Mouse (Mus musculus) ovary, postnatal 36 days (tissue): ENCODE data around the gene Eif4a1.

Experiments used
- DNase-seq: peaks from one replicate; pipeline ENCODE4 v3.0.0; 2022; ENCODE audit warnings: low spot score, mixed read lengths

Gene Eif4a1

DNA sequence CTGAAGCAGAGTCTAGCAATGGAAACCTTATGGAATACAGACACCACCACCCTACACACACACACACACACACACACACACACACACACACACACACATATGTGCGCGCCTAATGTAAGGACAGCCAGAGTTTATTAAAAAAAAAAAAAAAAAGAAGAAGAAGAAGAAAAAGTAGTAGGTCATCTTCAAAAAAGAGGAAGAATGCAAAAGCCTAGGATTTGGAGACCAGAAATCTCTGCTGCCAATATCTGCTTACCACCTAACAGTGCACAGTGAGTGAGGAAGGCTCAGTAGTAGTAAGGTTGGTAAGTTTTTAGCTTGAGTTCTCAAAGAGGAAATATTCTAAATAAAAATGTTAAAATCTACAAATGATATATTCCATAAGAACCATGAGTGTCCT lies 6.9 kb upstream of the Eif4a1 start:
- DNase-seq, result no peak

DNA sequence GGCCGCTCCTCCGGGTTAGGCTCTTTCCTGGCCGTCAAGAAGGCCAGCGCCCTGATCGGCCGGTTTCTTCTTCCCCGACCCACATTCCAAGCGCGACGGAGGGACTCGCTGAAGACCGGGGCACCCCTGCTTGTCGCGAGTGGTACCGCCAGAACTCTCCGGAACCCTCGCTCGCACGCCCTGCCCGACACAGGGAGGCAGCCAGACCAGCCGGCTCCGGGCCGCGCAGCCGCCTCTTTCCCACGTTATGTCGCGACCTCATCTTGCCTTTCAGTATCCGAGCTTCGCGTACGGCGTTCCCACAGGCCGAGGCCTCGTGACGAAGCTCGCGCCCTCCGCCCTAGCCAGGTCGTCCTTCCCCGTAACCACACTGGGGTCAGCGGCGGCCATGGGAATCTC lies 498 bp downstream of the Eif4a1 start:
- DNase-seq, result no peak

DNA sequence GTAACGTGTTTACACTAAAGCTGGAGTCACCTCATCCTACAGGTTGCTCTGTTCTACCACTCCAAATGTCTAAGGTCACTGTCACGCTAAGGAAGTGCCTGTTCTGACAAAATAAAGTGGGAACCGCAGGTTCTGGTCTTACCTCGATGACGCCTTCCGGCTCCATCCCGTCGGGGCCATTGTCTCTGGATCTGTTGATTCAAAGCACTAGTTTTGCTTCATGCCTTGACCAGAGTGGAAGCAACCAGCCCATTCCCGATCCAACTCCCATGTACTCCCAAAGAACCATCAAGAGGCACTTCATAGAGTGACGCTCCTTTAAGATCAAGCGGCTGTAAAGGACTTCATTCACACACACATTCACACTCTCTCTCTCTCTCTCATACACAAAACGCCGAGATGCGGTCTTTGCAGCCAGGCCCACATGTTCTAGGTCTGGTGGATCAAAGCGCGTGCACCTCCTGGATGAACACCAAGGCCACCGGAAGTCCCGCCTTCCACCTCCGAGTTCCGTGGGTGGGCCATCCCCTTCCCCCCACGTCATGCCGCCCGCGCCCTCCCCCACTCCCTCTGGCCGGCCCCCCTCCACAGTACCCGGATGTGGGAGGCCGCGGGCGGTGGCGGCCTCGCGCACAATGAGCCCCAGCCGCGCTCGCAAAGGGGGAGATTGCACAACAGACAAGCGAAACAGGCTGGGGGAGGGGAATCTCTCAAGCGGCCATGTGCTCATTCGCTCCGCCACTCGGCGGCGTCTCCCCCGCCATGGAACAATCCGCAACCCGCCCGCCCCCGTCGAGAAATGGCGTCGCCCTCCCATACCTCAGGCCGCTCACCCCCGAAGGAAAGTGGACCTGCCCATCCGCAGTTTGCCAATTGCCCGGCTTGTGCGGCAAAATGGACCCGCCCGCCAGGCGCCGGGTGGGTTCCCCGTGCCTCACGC lies 1.2 kb downstream of the Eif4a1 start:
- peak; percentile 93 for DNase-seq

DNA sequence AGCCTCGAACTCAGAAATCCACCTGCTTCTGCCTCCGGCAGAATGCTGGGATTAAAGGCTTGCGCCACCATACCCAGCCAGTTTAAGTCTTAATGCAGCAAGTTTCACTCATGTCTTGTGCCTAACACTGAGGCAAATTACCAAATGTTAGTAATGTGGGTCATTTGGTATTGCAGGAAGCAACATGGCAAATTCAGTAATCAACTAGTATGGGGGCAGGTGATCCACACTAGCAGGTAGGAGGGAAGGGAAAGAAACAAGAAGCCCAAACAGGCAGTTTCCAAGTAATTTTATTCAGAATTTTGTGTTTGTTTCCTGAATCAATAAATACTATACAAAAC lies 5.6 kb downstream of the Eif4a1 start:
- DNase-seq, result no peak

DNA sequence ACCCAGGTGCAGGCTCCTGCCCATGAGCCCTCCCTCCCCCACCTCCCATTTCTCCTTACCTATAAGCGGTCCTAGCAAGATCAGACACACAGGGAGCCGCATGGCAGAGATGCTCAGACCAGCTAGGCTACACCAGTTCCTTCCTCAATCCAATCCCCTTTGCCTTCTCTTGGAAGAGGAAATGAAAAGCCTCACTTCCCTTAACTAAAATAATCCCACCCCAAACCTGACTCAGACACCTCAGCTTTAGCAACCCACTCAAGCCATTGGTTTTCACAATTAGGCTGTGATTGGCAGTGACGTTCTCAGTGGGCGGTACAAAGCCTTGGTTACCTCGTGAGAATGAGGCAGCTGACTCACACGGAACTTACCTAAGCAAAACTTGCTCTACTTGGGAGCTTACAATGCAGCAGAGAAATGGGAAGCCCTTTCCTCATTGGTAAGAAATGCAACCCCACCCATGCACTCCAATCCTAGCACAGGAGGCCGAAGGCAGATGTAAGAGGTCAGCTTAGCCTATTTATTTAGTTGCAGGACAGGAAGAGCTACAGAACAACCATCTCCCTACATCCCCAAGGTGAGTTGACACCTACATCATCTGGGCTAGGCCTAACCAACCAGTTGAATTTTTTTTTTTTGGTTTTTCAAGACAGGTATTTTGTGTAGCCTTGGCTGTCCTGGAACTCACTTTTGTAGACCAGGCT lies 6.1 kb downstream of the Eif4a1 start, which contains the start of gene Cd68:
Gene Cd68, minus strand, starts transcription at position 193 of the 704 bp plus-strand sequence.
- DNase-seq, result peak; percentile 20

DNA sequence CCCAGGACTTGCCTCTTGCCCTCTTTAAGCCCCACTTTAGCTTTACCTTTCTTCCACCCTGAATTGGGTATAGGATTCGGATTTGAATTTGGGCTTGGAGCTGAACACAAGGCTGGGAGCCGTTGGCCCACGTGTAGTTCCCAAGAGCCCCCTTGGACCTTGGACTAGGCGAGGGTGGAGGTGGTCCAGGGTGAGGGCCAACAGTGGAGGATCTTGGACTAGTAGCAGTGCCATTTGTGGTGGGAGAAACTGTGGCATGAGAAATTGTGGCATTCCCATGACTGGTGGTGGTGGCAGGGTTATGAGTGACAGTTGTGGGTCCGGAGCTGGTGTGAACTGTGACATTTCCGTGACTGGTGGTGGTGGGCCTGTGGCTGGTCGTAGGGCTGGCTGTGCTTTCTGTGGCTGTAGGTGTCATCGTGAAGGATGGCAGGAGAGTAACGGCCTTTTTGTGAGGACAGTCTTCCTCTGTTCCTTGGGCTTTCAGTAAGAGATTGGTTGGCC lies 6.7 kb downstream of the Eif4a1 start:
- no peak for DNase-seq

DNA sequence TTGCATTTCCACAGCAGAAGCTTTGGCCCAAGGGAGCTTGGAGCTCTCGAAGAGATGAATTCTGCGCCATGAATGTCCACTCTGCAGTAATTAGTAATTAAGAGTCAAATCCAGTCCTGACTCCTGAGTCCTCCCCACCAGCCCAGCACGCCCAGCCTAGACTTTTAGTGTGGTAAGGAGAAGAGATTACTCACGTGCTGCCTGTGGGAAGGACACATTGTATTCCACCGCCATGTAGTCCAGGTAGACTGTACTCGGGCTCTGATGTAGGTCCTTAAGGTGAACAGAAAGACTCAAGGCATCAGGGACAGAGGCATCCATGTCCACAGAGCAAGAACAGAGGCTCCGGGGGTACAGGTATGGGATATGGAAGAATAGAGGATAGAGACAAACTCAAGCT lies 7.4 kb downstream of the Eif4a1 start:
- no peak for DNase-seq

DNA sequence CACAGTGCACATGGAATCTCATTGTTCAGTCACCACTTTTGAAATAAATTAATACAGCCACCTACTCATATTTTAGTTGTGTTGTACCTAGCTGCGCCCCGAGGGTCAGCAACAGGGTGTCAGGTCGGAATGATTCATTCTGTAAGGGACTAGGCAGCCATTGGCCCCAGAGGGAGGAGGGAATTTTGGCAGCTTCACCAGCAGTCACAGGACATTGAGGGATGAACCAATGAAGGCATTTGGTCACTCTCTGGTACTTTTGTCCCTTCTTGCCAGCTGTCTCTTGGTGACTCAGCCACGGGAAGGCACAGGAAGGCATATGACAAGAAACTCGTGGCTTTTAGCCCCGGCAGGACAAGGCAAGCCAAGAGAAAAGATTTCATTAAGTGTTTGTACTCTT lies 8.4 kb downstream of the Eif4a1 start:
- no peak for DNase-seq

DNA sequence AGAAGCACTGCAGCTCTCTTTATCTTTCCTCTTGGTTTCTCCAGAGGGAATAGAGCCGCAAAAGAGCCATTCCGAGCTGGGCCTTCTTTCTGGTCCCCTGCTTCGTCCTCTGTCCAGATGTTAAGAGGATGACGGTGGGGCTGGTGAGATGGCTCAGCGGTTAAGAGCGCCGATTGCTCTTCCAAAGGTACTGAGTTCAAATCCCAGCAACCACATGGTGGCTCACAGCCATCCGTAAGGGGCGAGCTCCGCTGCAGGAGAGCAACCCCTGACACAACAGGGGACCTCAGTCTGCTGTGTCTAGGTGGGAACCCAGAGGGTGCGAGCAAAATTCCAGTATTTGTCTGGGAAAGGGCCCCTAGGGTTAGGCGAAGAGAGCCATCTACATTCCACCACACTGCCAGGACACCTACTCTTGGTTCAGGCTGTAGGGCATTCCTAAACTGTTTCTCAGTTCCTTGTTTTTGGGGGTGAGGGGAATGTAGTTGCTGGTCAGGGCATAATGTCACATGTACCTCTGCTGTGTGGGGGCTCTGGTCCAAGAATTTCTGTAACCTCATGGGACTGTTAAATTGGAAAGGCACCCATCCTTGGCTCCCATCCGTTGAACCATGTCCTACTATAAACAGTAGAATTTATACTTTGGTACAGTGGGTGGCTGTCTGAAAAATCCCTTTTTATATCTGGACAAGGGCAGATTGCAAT lies 9.1 kb downstream of the Eif4a1 start:
- peak; percentile 32 for DNase-seq

DNA sequence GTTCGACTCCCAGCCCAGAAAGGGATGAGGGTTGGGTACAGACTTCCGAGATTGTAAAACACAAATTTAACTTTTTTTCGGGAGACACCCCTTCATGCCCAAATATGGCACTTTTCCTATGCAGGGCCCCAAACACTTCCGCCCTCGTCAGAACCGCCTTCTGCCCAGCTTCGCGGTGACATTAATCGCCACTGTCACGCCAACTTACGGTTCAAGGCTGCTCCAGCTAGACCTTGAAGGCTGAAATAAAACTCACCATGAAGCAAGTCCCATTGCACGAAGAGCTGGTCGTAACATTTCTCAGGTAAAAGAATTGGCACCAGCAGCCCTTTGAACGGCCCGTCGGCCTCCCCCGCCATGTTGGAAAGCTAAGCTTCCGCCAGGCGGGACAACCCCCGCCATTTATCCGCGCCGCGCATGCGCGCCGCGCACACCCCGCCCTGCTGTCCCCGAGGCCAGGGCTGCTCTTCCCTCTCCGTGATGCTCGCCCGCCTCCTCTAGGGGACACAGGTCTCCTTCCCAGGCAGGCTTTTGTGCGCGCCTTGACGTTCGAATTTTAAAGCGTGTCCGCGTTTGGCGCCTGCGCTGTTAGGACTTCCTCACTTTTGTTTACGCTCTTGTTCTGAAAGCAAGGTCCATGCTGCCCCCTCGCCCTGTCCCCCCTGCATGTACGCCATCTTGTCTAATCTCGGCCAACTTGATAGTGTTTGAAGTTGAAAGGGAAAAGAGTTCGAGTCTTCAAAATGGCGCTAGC lies 9.8 kb downstream of the Eif4a1 start, which contains the start of gene Mpdu1:
Gene Mpdu1, minus strand, starts transcription at position 430 of the 754 bp plus-strand sequence.
- DNase-seq, result peak; percentile 94

DNA sequence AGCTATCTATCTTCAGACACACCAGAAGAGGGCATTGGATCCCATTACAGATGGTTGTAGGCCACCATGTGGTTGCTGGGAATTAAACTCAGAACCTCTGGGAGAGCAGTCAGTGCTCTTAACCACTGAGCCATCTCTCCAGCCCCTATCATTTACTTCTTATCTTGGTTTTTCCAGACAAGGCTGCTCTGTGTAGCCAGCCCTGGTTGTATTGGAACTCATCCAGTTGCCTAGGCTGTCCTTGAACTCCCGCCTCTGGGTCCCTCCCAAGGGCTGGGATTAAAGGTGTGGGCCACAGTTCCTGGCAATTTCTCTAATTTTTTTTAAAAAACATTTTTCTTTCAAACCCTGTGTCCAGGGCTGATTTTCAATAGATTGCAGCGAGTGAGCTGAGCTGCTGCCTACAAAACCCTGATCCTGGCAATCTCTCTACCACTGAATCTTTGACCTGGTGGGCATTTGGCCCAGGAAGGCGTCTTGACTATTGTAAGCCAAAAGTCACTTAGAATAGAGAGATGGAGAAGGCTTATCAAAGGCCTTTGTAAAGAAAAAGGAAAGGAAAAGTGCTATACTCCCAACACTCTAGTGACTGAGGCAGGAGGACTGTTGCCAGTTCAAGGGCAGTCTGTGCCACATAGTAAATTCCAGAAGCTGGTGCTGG lies 10.9 kb downstream of the Eif4a1 start:
- peak; percentile 62 for DNase-seq

DNA sequence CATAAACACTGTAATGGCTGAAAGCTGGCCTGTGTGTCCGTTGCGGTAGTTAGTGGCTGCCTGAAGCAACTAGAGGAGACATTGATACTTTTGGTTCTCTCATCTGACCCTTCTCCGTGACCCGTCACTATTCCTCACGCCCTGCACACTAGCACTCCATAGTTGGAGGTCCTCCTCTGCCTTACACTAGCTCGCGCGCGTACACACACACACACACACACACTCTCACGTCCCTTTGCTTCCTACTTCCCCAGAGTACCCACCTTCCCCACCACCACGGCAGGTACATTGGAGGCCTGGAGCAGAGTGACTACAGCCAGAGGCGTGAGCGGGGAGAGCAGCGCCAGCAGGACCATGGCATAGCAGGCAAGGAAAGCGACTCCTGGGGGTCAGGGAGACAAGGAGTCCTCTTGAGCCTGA lies 14.8 kb downstream of the Eif4a1 start:
- DNase-seq, result no peak

DNA sequence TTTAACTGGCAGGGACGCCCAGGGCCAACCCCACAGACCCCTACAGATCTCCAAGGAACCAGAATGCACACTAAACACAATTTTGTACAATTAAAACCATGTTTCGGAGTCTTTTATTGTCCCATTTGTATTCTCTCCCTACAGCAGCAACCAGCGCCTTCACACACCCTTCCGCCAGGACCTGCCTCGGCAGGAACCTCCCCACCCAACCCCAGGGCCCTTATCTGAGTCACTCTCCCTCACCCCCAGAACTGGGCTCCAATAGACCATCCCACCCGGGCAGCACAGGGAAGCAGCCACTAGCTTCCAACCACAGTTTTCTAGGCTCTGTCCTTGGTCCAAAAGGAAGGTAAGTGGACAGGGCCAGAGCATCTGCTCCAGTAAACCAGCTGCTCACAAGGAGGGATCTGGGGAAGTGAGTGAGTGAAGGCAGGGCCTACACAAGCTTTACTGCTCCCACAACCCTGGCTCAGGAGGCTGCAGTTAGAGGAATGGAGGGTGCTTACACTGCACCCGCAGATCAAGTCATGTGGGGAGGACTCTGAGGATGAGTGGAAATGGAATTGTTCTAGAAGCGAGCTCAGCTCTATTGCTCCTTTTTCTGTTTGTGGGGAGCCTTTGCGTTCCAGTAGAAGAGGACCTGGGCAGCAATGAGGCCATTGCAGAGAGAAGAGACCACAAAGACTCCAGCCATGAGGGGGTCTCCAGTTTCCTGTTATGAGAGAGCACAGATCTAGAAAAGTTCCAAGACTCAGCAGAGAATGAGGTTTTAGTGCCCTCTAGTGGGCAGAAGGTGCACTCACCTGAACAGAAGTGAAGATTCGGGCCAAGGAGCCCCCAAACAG lies 15.4 kb downstream of the Eif4a1 start:
- peak; percentile 23 for DNase-seq

DNA sequence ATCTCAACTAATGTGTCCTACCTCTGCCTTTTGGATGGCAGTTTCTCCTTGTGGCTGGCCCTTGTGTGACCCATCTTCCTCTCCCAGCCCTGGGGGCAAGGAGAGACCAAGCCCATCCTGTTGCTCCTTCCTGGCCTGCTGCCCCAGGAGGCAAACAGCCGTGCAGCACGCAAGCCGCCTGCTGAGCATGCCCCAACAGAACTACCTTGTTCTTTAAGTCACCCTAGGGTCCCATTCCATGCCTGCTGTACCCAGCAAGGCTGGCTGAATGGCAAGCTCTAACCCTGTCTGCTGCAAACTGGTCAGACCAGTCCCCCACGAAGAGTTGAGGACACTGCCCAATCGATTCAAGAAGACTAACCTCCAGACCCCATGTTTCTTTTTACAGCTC lies 16.2 kb downstream of the Eif4a1 start:
- DNase-seq, result no peak

DNA sequence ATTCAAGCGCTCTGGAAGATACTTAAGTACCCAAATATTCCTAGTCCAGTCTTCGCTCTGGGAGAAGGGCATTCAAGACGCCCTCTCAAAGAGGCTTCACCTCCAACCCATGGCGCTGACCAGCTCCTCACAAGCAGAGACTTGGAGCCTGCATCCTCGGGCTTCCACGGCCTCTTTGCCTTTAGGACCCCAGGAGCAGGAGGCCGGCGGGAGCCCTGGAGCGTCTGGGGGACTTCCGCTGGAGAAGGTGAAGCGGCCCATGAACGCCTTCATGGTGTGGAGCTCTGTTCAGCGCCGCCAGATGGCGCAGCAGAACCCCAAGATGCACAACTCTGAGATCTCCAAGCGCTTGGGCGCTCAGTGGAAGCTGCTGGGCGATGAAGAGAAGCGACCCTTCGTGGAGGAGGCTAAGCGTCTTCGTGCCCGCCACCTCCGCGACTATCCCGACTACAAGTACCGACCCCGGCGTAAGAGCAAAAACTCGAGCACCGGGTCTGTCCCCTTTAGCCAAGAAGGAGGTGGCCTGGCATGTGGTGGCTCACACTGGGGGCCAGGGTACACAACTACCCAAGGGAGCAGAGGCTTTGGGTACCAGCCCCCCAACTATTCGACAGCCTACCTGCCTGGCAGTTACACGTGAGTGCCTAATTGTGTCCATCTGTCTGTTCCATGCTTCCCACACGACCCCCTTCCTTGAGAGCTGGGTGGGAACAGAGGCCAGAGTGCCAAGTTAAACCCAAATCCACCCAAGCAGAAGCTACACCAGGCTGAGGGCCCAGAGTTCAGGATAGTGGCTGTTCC lies 16.8 kb downstream of the Eif4a1 start, which contains the start of gene Sox15:
Gene Sox15, plus strand, starts transcription at position 51 of the 801 bp plus-strand sequence.
- peak; percentile 72 for DNase-seq

DNA sequence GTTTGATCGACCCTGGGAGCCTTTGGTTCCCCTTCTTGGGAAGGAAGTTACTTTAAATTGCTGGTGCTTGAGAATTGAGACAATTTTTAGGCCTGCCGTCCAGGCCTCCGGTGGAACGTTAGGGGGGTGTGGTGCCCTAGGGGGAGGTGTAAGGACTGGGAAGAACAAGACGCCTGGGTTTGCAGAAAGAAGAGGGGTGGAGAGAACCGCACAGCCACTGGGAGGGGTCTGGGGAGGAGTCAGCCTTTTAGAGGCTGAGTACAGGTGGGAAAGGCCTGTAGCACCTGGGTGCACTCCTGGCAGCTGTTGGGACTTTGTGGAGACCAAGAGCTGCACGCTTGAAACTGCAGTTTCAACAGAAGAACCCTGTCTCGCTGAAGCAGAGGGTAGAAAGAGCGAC lies 17.5 kb downstream of the Eif4a1 start:
- DNase-seq, result peak; percentile 19

DNA sequence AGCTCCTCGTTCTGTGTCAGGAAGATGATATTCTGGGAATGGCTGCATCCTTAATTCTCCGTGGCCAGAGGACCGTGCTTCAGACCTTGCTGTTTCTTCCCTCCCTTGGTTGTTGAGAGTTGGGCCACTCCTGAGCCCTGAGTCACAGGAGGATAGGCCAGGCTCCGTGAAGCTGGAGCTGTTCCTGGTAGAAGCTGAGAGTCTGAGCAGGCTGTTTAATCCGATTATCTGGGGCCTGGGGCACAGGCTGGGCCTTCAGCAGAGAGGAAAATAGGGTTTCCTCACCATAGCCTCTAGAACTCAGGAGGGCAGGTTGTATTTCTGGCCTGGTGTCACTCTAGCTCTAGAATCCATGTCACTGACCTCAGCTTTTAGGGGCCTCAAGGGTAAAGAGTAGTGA lies 18.8 kb downstream of the Eif4a1 start:
- DNase-seq, result no peak

DNA sequence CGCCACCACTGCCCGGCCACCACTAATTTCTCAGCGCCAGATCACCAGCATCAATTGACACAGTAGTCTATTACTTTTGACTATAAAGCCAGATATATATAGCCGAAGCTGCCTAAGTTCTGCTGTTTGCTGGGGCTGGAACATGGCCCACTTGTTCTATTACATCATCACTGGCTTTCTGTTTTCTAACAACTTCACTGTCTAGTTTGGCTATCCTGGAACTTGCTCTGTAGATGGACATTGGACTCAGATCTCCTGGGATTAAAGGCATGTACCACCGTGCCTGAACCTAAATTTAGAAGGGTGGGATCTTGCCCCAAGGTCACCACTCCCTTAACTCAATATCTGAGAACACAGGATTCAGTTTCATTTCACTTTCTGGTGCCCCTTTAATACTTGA lies 26.4 kb downstream of the Eif4a1 start:
- no peak for DNase-seq

DNA sequence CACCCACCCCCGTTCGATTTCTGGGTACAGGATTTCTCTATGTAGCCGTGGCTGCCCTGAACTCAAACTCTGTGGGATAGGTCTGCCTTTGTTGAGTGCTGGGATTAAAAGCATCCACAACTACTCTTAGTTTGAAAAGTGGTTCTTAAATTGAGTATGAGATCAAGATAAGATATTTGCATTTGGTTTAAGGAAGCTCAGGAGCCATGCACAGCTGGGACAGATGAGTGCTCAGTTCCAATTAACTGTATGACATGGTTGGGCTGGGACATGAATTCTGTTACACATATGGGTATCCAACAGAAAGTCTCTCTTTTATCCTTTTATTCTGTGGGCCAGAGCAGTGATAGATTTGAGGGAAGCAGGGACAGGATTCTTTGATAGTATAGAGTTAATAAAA lies 36.8 kb downstream of the Eif4a1 start:
- no peak for DNase-seq
